Mouse (Mus musculus) midbrain, postnatal 0 days (tissue): Measurements from ENCODE around the gene 1700020N01Rik. TPM values are rescaled to one million over a fixed set of nuclear protein-coding genes. Genes with fewer than 3 reads are reported as not detected.

Source experiments
- ATAC-seq: fragments of 200-750 bp; cut with Nextera tagmentation; 2 replicates; pipeline ENCODE4 v1.8.0; 2017; ENCODE audit warnings: moderate number of reproducible peaks, mild to moderate bottlenecking, moderate TSS enrichment, moderate library complexity; ENCODE audit not compliant: low FRiP score
- DNase-seq: peaks from one replicate; pipeline ENCODE4 v3.0.0-alpha.2; 2015; ENCODE audit warnings: low spot score
- H3K27ac ChIP-seq: fragments of 300-500 bp; sonication (generic); 2 replicates; pipeline ENCODE4 v1.5.1; 2014; ENCODE audit warnings: low read depth, mild to moderate bottlenecking, low read length, mixed read lengths
- H3K27me3 ChIP-seq: fragments of 300-500 bp; sonication (generic); 2 replicates; pipeline ENCODE4 v1.6.1; 2014; ENCODE audit warnings: low read length, control low read depth, mixed read lengths; ENCODE audit not compliant: insufficient read depth
- H3K36me3 ChIP-seq: fragments of 300-500 bp; sonication (generic); 2 replicates; pipeline ENCODE4 v1.6.1; 2014; ENCODE audit warnings: low read length, control low read depth, mixed read lengths; ENCODE audit not compliant: insufficient read depth
- H3K4me1 ChIP-seq: fragments of 300-500 bp; sonication (generic); 2 replicates; pipeline ENCODE4 v1.6.1; 2014; ENCODE audit warnings: mild to moderate bottlenecking, control low read depth, antibody characterized with exemption, low read length, mixed read lengths; ENCODE audit not compliant: insufficient read depth
- H3K4me2 ChIP-seq: fragments of 300-500 bp; sonication (generic); 2 replicates; pipeline ENCODE4 v1.6.1; 2014; ENCODE audit warnings: low read depth, mild to moderate bottlenecking, low read length, mixed read lengths; ENCODE audit not compliant: poor library complexity, severe bottlenecking
- H3K4me3 ChIP-seq: fragments of 300-500 bp; sonication (generic); 2 replicates; pipeline ENCODE4 v1.5.1; 2014; ENCODE audit warnings: low read depth, mild to moderate bottlenecking, low read length, moderate library complexity
- H3K9ac ChIP-seq: fragments of 300-500 bp; sonication (generic); replicated peaks from 2 replicates; pipeline ENCODE4 v1.6.1; 2014; ENCODE audit warnings: mild to moderate bottlenecking, low read length, moderate library complexity, mixed read lengths; ENCODE audit not compliant: poor library complexity, severe bottlenecking
- H3K9me3 ChIP-seq: fragments of 300-500 bp; sonication (generic); 2 replicates; pipeline ENCODE4 v1.6.1; 2016; ENCODE audit warnings: low read length, control low read depth
- CTCF ChIP-seq: IDR thresholded peaks from 2 replicates; pipeline ENCODE4 v1.5.1; 2016; ENCODE audit warnings: antibody characterized with exemption, mild to moderate bottlenecking
- WGBS: fragments of 180-500 bp; shearing (Covaris S2); extraction: QIAGEN DNeasy Blood & Tissue Kit; methylation state at CpG from one replicate; pipeline ENCODE4 v1.1.7; 2014; 5-methylcytosine and 5-hydroxymethylcytosine counted together
- polyA plus RNA-seq: library from polyadenylated mRNA; unstranded; fragments of >200 nt; fragmentation: Nextera tagmentation; extraction: Ambion mirVana; gene quantifications from 2 replicates; pipeline ENCODE4 v1.2.1, GENCODE M21; 2015
- total RNA-seq: library from RNA; depleted of rRNA; stranded (reverse); fragments of >200 nt; gene quantifications from 2 replicates; pipeline ENCODE4 v1.2.3, GENCODE M21; 2014

The 1700020N01Rik gene
- total and polyA plus RNA-seq, 2 experiments from 2014 or later, result not detected

GRCm38 (mm10) chr10:21606931-21607330 lies 14.0 kb downstream of the 1700020N01Rik start:
- Histone ChIP-seq H3K36me3 (no peaks in the 10 kb centered on the region), H3K27me3 (no peaks in the 10 kb centered on the region), H3K4me1 (no peaks in the 10 kb centered on the region), H3K27ac (no peak overlapping the region), H3K4me3 (no peak overlapping the region), H3K4me2 (no peak overlapping the region), H3K9me3 (no peaks in the 10 kb centered on the region), H3K9ac (no peak overlapping the region)
- DNase-seq (no peak), ATAC-seq (no peak)
- WGBS, result 53% methylated on average over 5 of the region's 5 CpGs
- TF ChIP-seq CTCF, result no peak

- Histone ChIP-seq H3K27ac (no peak overlapping the region), H3K9me3 (no peaks in the 10 kb centered on the region), H3K4me1 (no peaks in the 10 kb centered on the region), H3K36me3 (no peaks in the 10 kb centered on the region), H3K9ac (no peak overlapping the region), H3K4me3 (no peak overlapping the region), H3K4me2 (no peak overlapping the region), H3K27me3 (no peaks in the 10 kb centered on the region)
- no peak for TF ChIP-seq CTCF
- ATAC-seq (no peak), DNase-seq (no peak)
- WGBS, result 78% methylated on average over 2 of the region's 2 CpGs
These were observed 16.6 kb downstream of the 1700020N01Rik start for GRCm38 (mm10) chr10:21609583-21609982.

- 86% methylated on average over 4 of the region's 4 CpGs for WGBS
These were observed 20.3 kb downstream of the 1700020N01Rik start for GRCm38 (mm10) chr10:21613021-21613860.

GRCm38 (mm10) chr10:21614520-21614919 lies 21.6 kb downstream of the 1700020N01Rik start:
- Histone ChIP-seq H3K27ac (no peak overlapping the region), H3K36me3 (no peaks in the 10 kb centered on the region), H3K4me3 (no peak overlapping the region), H3K4me1 (no peaks in the 10 kb centered on the region), H3K27me3 (no peaks in the 10 kb centered on the region), H3K9ac (no peak overlapping the region), H3K9me3 (no peaks in the 10 kb centered on the region), H3K4me2 (no peak overlapping the region)
- DNase-seq (no peak), ATAC-seq (no peak)
- WGBS, result 87% methylated on average over 1 of the region's 1 CpGs
- TF ChIP-seq CTCF, result no peak

More at GRCm38 (mm10) chr10:21613021-21613860, 20.3 kb downstream of the 1700020N01Rik start:
- H3K4me1 ChIP-seq, result no peaks in the 10 kb centered on the region
- no peak overlapping the region for H3K4me3 ChIP-seq
- ATAC-seq (no peak), DNase-seq (no peak)
- H3K27ac ChIP-seq, result no peak overlapping the region
- H3K9ac ChIP-seq, result no peak overlapping the region
- no peaks in the 10 kb centered on the region for H3K36me3 ChIP-seq
- no peak for TF ChIP-seq CTCF
- H3K9me3 ChIP-seq, result no peaks in the 10 kb centered on the region
- no peak overlapping the region for H3K4me2 ChIP-seq
- H3K27me3 ChIP-seq, result no peaks in the 10 kb centered on the region

- ATAC-seq, result no peak
- Histone ChIP-seq H3K9me3 (no peaks in the 10 kb centered on the region), H3K4me2 (no peak overlapping the region), H3K4me3 (no peak overlapping the region), H3K4me1 (no peaks in the 10 kb centered on the region), H3K27ac (no peak overlapping the region), H3K27me3 (no peaks in the 10 kb centered on the region), H3K9ac (no peak overlapping the region), H3K36me3 (no peaks in the 10 kb centered on the region)
- no peak for TF ChIP-seq CTCF
- WGBS, result 81% methylated on average over 5 of the region's 5 CpGs
- no peak for DNase-seq
These were observed 26.0 kb downstream of the 1700020N01Rik start for GRCm38 (mm10) chr10:21618745-21619508.

GRCm38 (mm10) chr10:21622065-21622464 lies 29.1 kb downstream of the 1700020N01Rik start:
- ATAC-seq (no peak), DNase-seq (no peak)
- no peak overlapping the region for H3K4me2 ChIP-seq
- H3K27ac ChIP-seq, result no peak overlapping the region
- no peak overlapping the region for H3K9ac ChIP-seq
- no peak for TF ChIP-seq CTCF
- H3K4me1 ChIP-seq, result no peaks in the 10 kb centered on the region
- no peaks in the 10 kb centered on the region for H3K9me3 ChIP-seq
- H3K36me3 ChIP-seq, result no peaks in the 10 kb centered on the region
- 73% methylated on average over 7 of the region's 7 CpGs for WGBS
- H3K27me3 ChIP-seq, result no peaks in the 10 kb centered on the region
- H3K4me3 ChIP-seq, result no peak overlapping the region
